ENCODE assay signal across 19 mouse cellular contexts in genomic region chr17:87508582-87509253, GRCm38 (mm10).
DNase-seq lines count a peak whose midpoint lies in the region; TF ChIP-seq lines count a peak whose summit lies in the region.
"Had no signal": no experiment of that assay in that cellular context is flagged by ENCODE, and none has a peak within 500 bp of the region (broad histone marks: within the 10 kb centered on the region; RNA-seq: fewer than 3 reads in every experiment).

No protein-coding gene starts in this region.

- peak; percentile 91 for DNase-seq in heart, adult 11 months
- no peak for DNase-seq in heart, adult 8-10 months (ENCODE audit: low spot score)
- no peak for DNase-seq in MEL (ENCODE audit: low read depth, low spot score)
- DNase-seq in NIH3T3 (ENCODE audit: low read depth): peak; percentile 20
- no peak for DNase-seq in urinary bladder, adult 2 months (ENCODE audit: low spot score)
- no peak for DNase-seq in embryo, embryonic 10 days (ENCODE audit: low spot score)
- DNase-seq: cerebellum, adult 9-10 months; embryo, embryonic 11 days; kidney, adult 8-10 months; layer of hippocampus, adult 9-11 months; lung, adult 2 months; right cerebral cortex, postnatal 14 days; thymus, postnatal 14 days had no signal

- no peaks in the 10 kb centered on the region for H3K9me3 ChIP-seq in MEL (replicated peaks; ENCODE audit: insufficient read depth, low read length)
- H3K9me3 ChIP-seq: heart, embryonic 12.5 days; limb, embryonic 12.5 days; liver, embryonic 12.5 days; midbrain, embryonic 10.5 days had no signal

- H3K4me1 ChIP-seq in MEL (ENCODE audit: control insufficient read depth in 1 of 2, insufficient read depth in 2 of 2, low read length in 2 of 2): peaks cover 4 to 6% of the 10 kb centered on the region in 2 experiments
- peaks cover 18% of the 10 kb centered on the region for H3K4me1 ChIP-seq in small intestine, adult 2 months (ENCODE audit: control insufficient read depth, insufficient read depth, insufficient read length, low read length)

- 39% methylated on average over 16 of the region's 16 CpGs for WGBS in small intestine, adult 2 months

- no peak for TF ChIP-seq POLR2A in MEL (IDR thresholded peaks at IDR 0.05; ENCODE audit: control insufficient read depth in 1 of 2, insufficient read depth in 1 of 2, low read depth in 1 of 2, low read length in 2 of 2, poor library complexity in 1 of 2)
- TF ChIP-seq POLR2A in small intestine, adult 2 months (IDR thresholded peaks at IDR 0.05; ENCODE audit: low read depth, low read length): no peak; the same call in 1 of the 2 replicates

- H3K27me3 ChIP-seq in MEL (ENCODE audit: control insufficient read depth in 1 of 2, insufficient read depth in 2 of 2, low read length in 2 of 2): no peaks in the 10 kb centered on the region
- no peaks in the 10 kb centered on the region for H3K27me3 ChIP-seq in small intestine, adult 2 months (ENCODE audit: control insufficient read depth, insufficient read depth, low read length)
- H3K27me3 ChIP-seq: heart, embryonic 12.5 days; liver, embryonic 12.5 days had no signal

- no peak for TF ChIP-seq RAD21 in MEL (IDR thresholded peaks at IDR 0.05; ENCODE audit: low read depth, low read length)

- no peak for TF ChIP-seq CTCF in MEL (IDR thresholded peaks at IDR 0.05 in 2 of 3, conservative IDR thresholded peaks at IDR 0.05 in 1 of 3; ENCODE audit: control insufficient read depth in 1 of 3, insufficient read depth in 1 of 3, low read depth in 2 of 3, low read length in 3 of 3, poor library complexity in 1 of 3, severe bottlenecking in 1 of 3)
- no peak for TF ChIP-seq CTCF in small intestine, adult 2 months (IDR thresholded peaks at IDR 0.05; ENCODE audit: extremely low read depth, insufficient read length, insufficient replicate concordance, low read depth, low read length)

- TF ChIP-seq EP300 in MEL (IDR thresholded peaks at IDR 0.05; ENCODE audit: low read depth in 1 of 2, low read length in 2 of 2): no peak

- H3K4me3 ChIP-seq in MEL (ENCODE audit: control insufficient read depth in 1 of 2, insufficient read depth in 1 of 2, low read depth in 2 of 2, low read length in 2 of 2): no peak overlapping the region
- peak overlapping the region; percentile 20; the same call in 1 of the 2 replicates for H3K4me3 ChIP-seq in small intestine, adult 2 months (ENCODE audit: low read depth, low read length)
- H3K4me3 ChIP-seq: heart, embryonic 12.5 days; limb, embryonic 12.5 days; liver, embryonic 12.5 days; midbrain, embryonic 10.5 days had no signal

- H3K9ac ChIP-seq in MEL (ENCODE audit: control insufficient read depth, low read depth, low read length, poor library complexity, severe bottlenecking): no peak overlapping the region
- H3K9ac ChIP-seq: heart, embryonic 12.5 days; limb, embryonic 12.5 days; liver, embryonic 12.5 days had no signal

- peaks cover 0 to 5% of the 10 kb centered on the region in 2 experiments; a peak in 2 of 4 replicates for H3K36me3 ChIP-seq in MEL (ENCODE audit: control insufficient read depth in 1 of 2, insufficient read depth in 2 of 2, low read length in 2 of 2)
- H3K36me3 ChIP-seq in small intestine, adult 2 months (ENCODE audit: control insufficient read depth, insufficient read depth, low read length): no peaks in the 10 kb centered on the region
- H3K36me3 ChIP-seq: heart, embryonic 12.5 days; limb, embryonic 12.5 days; liver, embryonic 12.5 days; midbrain, embryonic 10.5 days had no signal

- no peaks in the 10 kb centered on the region for H3K79me2 ChIP-seq in MEL (ENCODE audit: control insufficient read depth, insufficient read depth, low read length, poor library complexity)

- H3K27ac ChIP-seq in MEL (ENCODE audit: control insufficient read depth, low read depth, low read length): no peak overlapping the region
- H3K27ac ChIP-seq in small intestine, adult 2 months (ENCODE audit: insufficient read depth, low read depth, low read length): peak overlapping the region; percentile 93
- H3K27ac ChIP-seq: hindbrain, postnatal 0 days; limb, embryonic 12.5 days; liver, embryonic 12.5 days; midbrain, embryonic 10.5 days had no signal

TF ChIP-seq in MEL, 35 proteins besides CTCF, POLR2A, EP300 and RAD21:
- peak; percentile 15; the same call in 1 of the 2 replicates for TF ChIP-seq ETS1 (IDR thresholded peaks at IDR 0.05; ENCODE audit: low read depth, low read length)
- no peak for TF ChIP-seq NELFE (IDR thresholded peaks at IDR 0.05; ENCODE audit: low read depth, low read length)

Comparison
In these comparisons a context has a peak if more than half of its experiments do, and no peak if none do; other contexts are left out.
1. DNase-seq: peak in heart, adult 11 months (single experiment) and NIH3T3 (single experiment); none in heart, adult 8-10 months (single experiment), MEL (single experiment), urinary bladder, adult 2 months (single experiment) and embryo, embryonic 10 days (single experiment).